Mouse (Mus musculus): ENCODE measurements around the gene Mvp. TPM values are rescaled to one million over a fixed set of nuclear protein-coding genes. Genes with fewer than 3 reads are reported as not detected.

Mvp gene
- polyA plus RNA-seq, 1 experiment from 2014 or later = 2.4 TPM

GRCm38 (mm10) chr7:127020901-127021562, 6.6 kb upstream of the Mvp start, which contains the start of the genes Gm42742 and Prrt2:
Gene Gm42742 (minus strand): TSS chr7:127021097.
Gene Prrt2 (minus strand): TSS chr7:127021211.
- peak within 1 kb of the TSS; percentile 72 for H3K4me2 ChIP-seq (ENCODE audit: low read depth, low read length)
- peak; percentile 4; the same call in 1 of the 2 replicates for ATAC-seq (ENCODE audit: low read depth)

GRCm38 (mm10) chr7:127020491-127020890, 6.1 kb upstream of the Mvp start:
- WGBS = 40% methylated on average over 5 of the region's 5 CpGs

More at GRCm38 (mm10) chr7:127020901-127021562, 6.6 kb upstream of the Mvp start, which contains the start of the genes Gm42742 and Prrt2:
- Histone ChIP-seq H3K36me3 (ENCODE audit: control insufficient read depth, insufficient read depth, low read length) (peaks cover 22% of the 10 kb centered on the region), H3K4me3 (ENCODE audit: low read depth, low read length) (peak within 1 kb of the TSS; percentile 51), H3K27me3 (ENCODE audit: control insufficient read depth, insufficient read depth, low read length) (no peaks in the 10 kb centered on the region), H3K9me3 (ENCODE audit: control insufficient read depth, low read length) (no peaks in the 10 kb centered on the region), H3K4me1 (ENCODE audit: control insufficient read depth, insufficient read depth, low read length) (peaks cover 61% of the 10 kb centered on the region), H3K9ac (replicated peaks; ENCODE audit: low read depth, low read length) (peak within 1 kb of the TSS; percentile 69), H3K27ac (ENCODE audit: low read depth, low read length) (peak within 1 kb of the TSS; percentile 77)
- WGBS = under 1% methylated on average over 37 of the region's 37 CpGs

GRCm38 (mm10) chr7:127020031-127020430, 5.6 kb upstream of the Mvp start:
- 69% methylated on average over 3 of the region's 3 CpGs for WGBS
- Histone ChIP-seq H3K36me3 (ENCODE audit: control insufficient read depth, insufficient read depth, low read length) (peaks cover 22% of the 10 kb centered on the region), H3K27ac (ENCODE audit: low read depth, low read length) (no peak overlapping the region), H3K27me3 (ENCODE audit: control insufficient read depth, insufficient read depth, low read length) (no peaks in the 10 kb centered on the region), H3K9me3 (ENCODE audit: control insufficient read depth, low read length) (no peaks in the 10 kb centered on the region), H3K4me2 (ENCODE audit: low read depth, low read length) (peak overlapping the region; percentile 72), H3K4me3 (ENCODE audit: low read depth, low read length) (peak overlapping the region; percentile 51), H3K4me1 (ENCODE audit: control insufficient read depth, insufficient read depth, low read length) (peaks cover 69% of the 10 kb centered on the region), H3K9ac (replicated peaks; ENCODE audit: low read depth, low read length) (peak overlapping the region; percentile 69; the same call in 1 of the 2 replicates)
- no peak for ATAC-seq (ENCODE audit: low read depth)

More at GRCm38 (mm10) chr7:127020491-127020890, 6.1 kb upstream of the Mvp start:
- peak overlapping the region; percentile 72 for H3K4me2 ChIP-seq (ENCODE audit: low read depth, low read length)
- H3K27ac ChIP-seq (ENCODE audit: low read depth, low read length) = peak overlapping the region; percentile 77
- no peaks in the 10 kb centered on the region for H3K27me3 ChIP-seq (ENCODE audit: control insufficient read depth, insufficient read depth, low read length)
- peaks cover 66% of the 10 kb centered on the region for H3K4me1 ChIP-seq (ENCODE audit: control insufficient read depth, insufficient read depth, low read length)
- peak overlapping the region; percentile 51 for H3K4me3 ChIP-seq (ENCODE audit: low read depth, low read length)
- no peak for ATAC-seq (ENCODE audit: low read depth)
- H3K9ac ChIP-seq (replicated peaks; ENCODE audit: low read depth, low read length) = peak overlapping the region; percentile 69
- peaks cover 22% of the 10 kb centered on the region for H3K36me3 ChIP-seq (ENCODE audit: control insufficient read depth, insufficient read depth, low read length)
- H3K9me3 ChIP-seq (ENCODE audit: control insufficient read depth, low read length) = no peaks in the 10 kb centered on the region

GRCm38 (mm10) chr7:127019306-127019960, 5.0 kb upstream of the Mvp start:
- ATAC-seq (ENCODE audit: low read depth) = no peak
- Histone ChIP-seq H3K4me2 (ENCODE audit: low read depth, low read length) (peak overlapping the region; percentile 72), H3K27ac (ENCODE audit: low read depth, low read length) (no peak overlapping the region; the same call in 1 of the 2 replicates), H3K36me3 (ENCODE audit: control insufficient read depth, insufficient read depth, low read length) (peaks cover 19% of the 10 kb centered on the region), H3K27me3 (ENCODE audit: control insufficient read depth, insufficient read depth, low read length) (no peaks in the 10 kb centered on the region), H3K4me1 (ENCODE audit: control insufficient read depth, insufficient read depth, low read length) (peaks cover 66% of the 10 kb centered on the region), H3K9ac (replicated peaks; ENCODE audit: low read depth, low read length) (peak overlapping the region; percentile 69; the same call in 1 of the 2 replicates), H3K9me3 (ENCODE audit: control insufficient read depth, low read length) (no peaks in the 10 kb centered on the region), H3K4me3 (ENCODE audit: low read depth, low read length) (peak overlapping the region; percentile 51; the same call in 1 of the 2 replicates)
- WGBS = 85% methylated on average over 14 of the region's 14 CpGs

- Histone ChIP-seq H3K4me3 (ENCODE audit: low read depth, low read length) (no peak overlapping the region), H3K27ac (ENCODE audit: low read depth, low read length) (peak overlapping the region; percentile 4; the same call in 1 of the 2 replicates), H3K4me2 (ENCODE audit: low read depth, low read length) (peak overlapping the region; percentile 98; the same call in 1 of the 2 replicates), H3K9ac (replicated peaks; ENCODE audit: low read depth, low read length) (no peak overlapping the region), H3K36me3 (ENCODE audit: control insufficient read depth, insufficient read depth, low read length) (peaks cover 16% of the 10 kb centered on the region), H3K27me3 (ENCODE audit: control insufficient read depth, insufficient read depth, low read length) (no peaks in the 10 kb centered on the region), H3K4me1 (ENCODE audit: control insufficient read depth, insufficient read depth, low read length) (peaks cover 59% of the 10 kb centered on the region), H3K9me3 (ENCODE audit: control insufficient read depth, low read length) (no peaks in the 10 kb centered on the region)
- 91% methylated on average over 15 of the region's 15 CpGs for WGBS
- ATAC-seq (ENCODE audit: low read depth) = no peak
Measured at GRCm38 (mm10) chr7:127018416-127019305, 4.2 kb upstream of the Mvp start.

- Histone ChIP-seq H3K4me2 (ENCODE audit: low read depth, low read length) (peak overlapping the region; percentile 98; the same call in 1 of the 2 replicates), H3K27ac (ENCODE audit: low read depth, low read length) (peak overlapping the region; percentile 4), H3K27me3 (ENCODE audit: control insufficient read depth, insufficient read depth, low read length) (no peaks in the 10 kb centered on the region), H3K4me3 (ENCODE audit: low read depth, low read length) (no peak overlapping the region), H3K9me3 (ENCODE audit: control insufficient read depth, low read length) (no peaks in the 10 kb centered on the region), H3K9ac (replicated peaks; ENCODE audit: low read depth, low read length) (no peak overlapping the region), H3K36me3 (ENCODE audit: control insufficient read depth, insufficient read depth, low read length) (peaks cover 11% of the 10 kb centered on the region; the same call in 1 of the 2 replicates), H3K4me1 (ENCODE audit: control insufficient read depth, insufficient read depth, low read length) (peaks cover 52% of the 10 kb centered on the region)
- WGBS = 65% methylated on average over 6 of the region's 6 CpGs
- no peak for ATAC-seq (ENCODE audit: low read depth)
Measured at GRCm38 (mm10) chr7:127017950-127018345, 3.5 kb upstream of the Mvp start.

GRCm38 (mm10) chr7:127016971-127017949, 2.8 kb upstream of the Mvp start, which contains the start of gene Pagr1a:
Gene Pagr1a (minus strand): TSS chr7:127017352.
- Histone ChIP-seq H3K36me3 (ENCODE audit: control insufficient read depth, insufficient read depth, low read length) (peaks cover 4% of the 10 kb centered on the region; the same call in 1 of the 2 replicates), H3K9me3 (ENCODE audit: control insufficient read depth, low read length) (no peaks in the 10 kb centered on the region), H3K4me3 (ENCODE audit: low read depth, low read length) (peak within 1 kb of the TSS; percentile 70), H3K4me1 (ENCODE audit: control insufficient read depth, insufficient read depth, low read length) (peaks cover 46% of the 10 kb centered on the region), H3K4me2 (ENCODE audit: low read depth, low read length) (peak within 1 kb of the TSS; percentile 98), H3K27ac (ENCODE audit: low read depth, low read length) (peak within 1 kb of the TSS; percentile 94), H3K9ac (replicated peaks; ENCODE audit: low read depth, low read length) (peak within 1 kb of the TSS; percentile 83), H3K27me3 (ENCODE audit: control insufficient read depth, insufficient read depth, low read length) (no peaks in the 10 kb centered on the region)
- ATAC-seq (ENCODE audit: low read depth) = peak; percentile 84
- WGBS = 3% methylated on average over 39 of the region's 39 CpGs

Measured in neural tube, embryonic 14.5 days (tissue).